In genomic region chr11:74393489-74393888, GRCm38 (mm10) we compare ENCODE assay signal across 10 mouse cellular contexts. TPM values are rescaled to one million over a fixed set of nuclear protein-coding genes. Genes with fewer than 3 reads are reported as not detected.
DNase-seq lines count a peak whose midpoint lies in the region; ATAC-seq lines count a peak whose summit lies in the region.
"Had no signal": no experiment of that assay in that cellular context is flagged by ENCODE, and none has a peak within 500 bp of the region (broad histone marks: within the 10 kb centered on the region; RNA-seq: fewer than 3 reads in every experiment).

No protein-coding gene starts in this region.

- H3K27ac ChIP-seq in heart, embryonic 11.5 days (ENCODE audit: low read depth, low read length), result no peak overlapping the region
- H3K27ac ChIP-seq in liver, embryonic 13.5 days, result no peak overlapping the region

- intact Hi-C loops in heart, postnatal 36 days (cut with DNase I), result no loop called here

- WGBS in heart, embryonic 11.5 days (ENCODE audit: insufficient replicate concordance), result 69% methylated on average over 5 of the region's 5 CpGs
- 77% methylated on average over 5 of the region's 5 CpGs for WGBS in liver, embryonic 13.5 days (ENCODE audit: insufficient replicate concordance)

- no peak overlapping the region for H3K4me3 ChIP-seq in heart, embryonic 11.5 days (ENCODE audit: low read depth, low read length)
- no peak overlapping the region for H3K4me3 ChIP-seq in liver, embryonic 13.5 days (replicated peaks)

- H3K4me1 ChIP-seq in heart, embryonic 11.5 days (ENCODE audit: control insufficient read depth, insufficient read depth, low read length), result peaks cover 10% of the 10 kb centered on the region; the same call in 1 of the 2 replicates
- H3K4me1 ChIP-seq in liver, embryonic 13.5 days (replicated peaks), result 0 out of 2 replicates have a peak, but pooled peaks cover 3% of the 10 kb centered on the region

- 0 out of 2 replicates have a peak, but pooled peaks have one; percentile 33 for ATAC-seq in heart, embryonic 11.5 days (replicated peaks; ENCODE audit: insufficient number of reproducible peaks, low FRiP score, low TSS enrichment)
- ATAC-seq in liver, embryonic 13.5 days (ENCODE audit: low read depth), result peak; percentile 77
- no peak for ATAC-seq in inflammation-experienced regulatory T-cells, adult 6 months

- H3K27me3 ChIP-seq in heart, embryonic 11.5 days (ENCODE audit: control insufficient read depth, insufficient read depth, low read length), result no peaks in the 10 kb centered on the region
- no peaks in the 10 kb centered on the region for H3K27me3 ChIP-seq in liver, embryonic 13.5 days

- DNase-seq in heart, postnatal 36 days, result no peak
- DNase-seq in testis, postnatal 10 days (ENCODE audit: low spot score), result peak; percentile 74
- no peak for DNase-seq in testis, postnatal 14 days (ENCODE audit: low spot score)
- DNase-seq in liver, embryonic 13.5 days, result no peak
- no peak for DNase-seq in MN1 (ENCODE audit: low spot score)
- no peak for DNase-seq in urinary bladder, postnatal 10 days (ENCODE audit: low spot score)

- no peaks in the 10 kb centered on the region for H3K36me3 ChIP-seq in heart, embryonic 11.5 days (ENCODE audit: control insufficient read depth, insufficient read depth, low read length)
- H3K36me3 ChIP-seq in liver, embryonic 13.5 days, result no peaks in the 10 kb centered on the region

- H3K4me2 ChIP-seq in heart, embryonic 11.5 days, result no peak overlapping the region
- no peak overlapping the region for H3K4me2 ChIP-seq in liver, embryonic 13.5 days

- no peaks in the 10 kb centered on the region for H3K9me3 ChIP-seq in heart, embryonic 11.5 days (replicated peaks; ENCODE audit: control insufficient read depth, low read length)
- H3K9me3 ChIP-seq in liver, embryonic 13.5 days (replicated peaks), result no peaks in the 10 kb centered on the region

- H3K9ac ChIP-seq in heart, embryonic 11.5 days (ENCODE audit: low read depth, low read length), result no peak overlapping the region
- H3K9ac ChIP-seq in liver, embryonic 13.5 days, result no peak overlapping the region

RNA-seq across cellular contexts. Expression of gene Olfr412, which starts 31.6 kb away (rescaled TPM):
- not detected in 2 replicates for polyA plus RNA-seq in heart, embryonic 11.5 days (2014; fragmentation: Nextera tagmentation; extraction: Ambion mirVana)
- total RNA-seq in heart, postnatal 36 days (2021), result not detected
- not detected in 2 replicates for polyA plus RNA-seq in liver, embryonic 13.5 days (2015; fragmentation: Nextera tagmentation; extraction: Ambion mirVana)
- polyA plus RNA-seq in inflammation-experienced regulatory T-cells, adult 6 months (2017; shearing (Covaris generic)), result not detected
- total RNA-seq: layer of hippocampus, adult 18-20 months had no signal
- polyA plus RNA-seq: cortical plate, adult 2 months had no signal

RNA-seq across cellular contexts. Expression of gene Olfr411, which starts 41.0 kb away (rescaled TPM):
- polyA plus RNA-seq in heart, embryonic 11.5 days (2014; fragmentation: Nextera tagmentation; extraction: Ambion mirVana), result not detected in 2 replicates
- total RNA-seq in heart, postnatal 36 days (2021), result not detected
- not detected in 2 replicates for polyA plus RNA-seq in liver, embryonic 13.5 days (2015; fragmentation: Nextera tagmentation; extraction: Ambion mirVana)
- not detected for polyA plus RNA-seq in inflammation-experienced regulatory T-cells, adult 6 months (2017; shearing (Covaris generic))
- total RNA-seq: layer of hippocampus, adult 18-20 months had no signal
- polyA plus RNA-seq: cortical plate, adult 2 months had no signal

RNA-seq across cellular contexts. Expression of gene Olfr410, which starts 55.7 kb away (rescaled TPM):
- not detected in 2 replicates for polyA plus RNA-seq in heart, embryonic 11.5 days (2014; fragmentation: Nextera tagmentation; extraction: Ambion mirVana)
- total RNA-seq in heart, postnatal 36 days (2021), result not detected
- not detected in 2 replicates for polyA plus RNA-seq in liver, embryonic 13.5 days (2015; fragmentation: Nextera tagmentation; extraction: Ambion mirVana)
- not detected for polyA plus RNA-seq in inflammation-experienced regulatory T-cells, adult 6 months (2017; shearing (Covaris generic))
- total RNA-seq: layer of hippocampus, adult 18-20 months had no signal
- polyA plus RNA-seq: cortical plate, adult 2 months had no signal
